Mouse (Mus musculus): ENCODE data around the gene Dlx5. TPM values are rescaled to one million over a fixed set of nuclear protein-coding genes. Genes with fewer than 3 reads are reported as not detected.

The Dlx5 gene
- polyA plus RNA-seq, 1 experiment from 2014 or later = 55.7 TPM

GRCm38 (mm10) chr6:6863160-6863870, 18.6 kb downstream of the Dlx5 start, which contains the start of gene Dlx6:
Dlx6 (plus strand) TSS chr6:6863334.
- Histone ChIP-seq H3K9me3 (replicated peaks; ENCODE audit: control insufficient read depth, low read length) (no peaks in the 10 kb centered on the region), H3K9ac (ENCODE audit: low read length) (peak within 1 kb of the TSS; percentile 86), H3K36me3 (ENCODE audit: control insufficient read depth, insufficient read depth, low read length) (no peaks in the 10 kb centered on the region), H3K4me1 (ENCODE audit: control insufficient read depth, insufficient read depth, low read length) (no peaks in the 10 kb centered on the region; the same call in 1 of the 2 replicates), H3K27ac (ENCODE audit: low read depth, low read length) (peak within 1 kb of the TSS; percentile 98), H3K27me3 (replicated peaks; ENCODE audit: control insufficient read depth, insufficient read depth, low read length) (peaks cover 45% of the 10 kb centered on the region), H3K4me2 (ENCODE audit: low read length) (peak within 1 kb of the TSS; percentile 65), H3K4me3 (ENCODE audit: low read depth, low read length) (peak within 1 kb of the TSS; percentile 50)
- under 1% methylated on average over 37 of the region's 52 CpGs for WGBS
- DNase-seq (ENCODE audit: low spot score) = no peak
- peak; percentile 44 for ATAC-seq

GRCm38 (mm10) chr6:6862611-6863010, 19.3 kb downstream of the Dlx5 start:
- Histone ChIP-seq H3K4me1 (ENCODE audit: control insufficient read depth, insufficient read depth, low read length) (no peaks in the 10 kb centered on the region; the same call in 1 of the 2 replicates), H3K9ac (ENCODE audit: low read length) (peak overlapping the region; percentile 86), H3K27ac (ENCODE audit: low read depth, low read length) (peak overlapping the region; percentile 98), H3K36me3 (ENCODE audit: control insufficient read depth, insufficient read depth, low read length) (no peaks in the 10 kb centered on the region), H3K4me3 (ENCODE audit: low read depth, low read length) (peak overlapping the region; percentile 50), H3K27me3 (replicated peaks; ENCODE audit: control insufficient read depth, insufficient read depth, low read length) (peaks cover 48% of the 10 kb centered on the region), H3K9me3 (replicated peaks; ENCODE audit: control insufficient read depth, low read length) (no peaks in the 10 kb centered on the region), H3K4me2 (ENCODE audit: low read length) (peak overlapping the region; percentile 65)
- ATAC-seq (peak; percentile 73), DNase-seq (ENCODE audit: low spot score) (peak; percentile 93)
- under 1% methylated on average over 23 of the region's 23 CpGs for WGBS

GRCm38 (mm10) chr6:6861798-6862428, 20.0 kb downstream of the Dlx5 start:
- 2% methylated on average over 11 of the region's 11 CpGs for WGBS
- H3K27ac ChIP-seq (ENCODE audit: low read depth, low read length) = peak overlapping the region; percentile 98
- peak overlapping the region; percentile 86 for H3K9ac ChIP-seq (ENCODE audit: low read length)
- no peaks in the 10 kb centered on the region for H3K36me3 ChIP-seq (ENCODE audit: control insufficient read depth, insufficient read depth, low read length)
- peak overlapping the region; percentile 50 for H3K4me3 ChIP-seq (ENCODE audit: low read depth, low read length)
- no peaks in the 10 kb centered on the region; the same call in 1 of the 2 replicates for H3K4me1 ChIP-seq (ENCODE audit: control insufficient read depth, insufficient read depth, low read length)
- no peaks in the 10 kb centered on the region for H3K9me3 ChIP-seq (replicated peaks; ENCODE audit: control insufficient read depth, low read length)
- peak overlapping the region; percentile 65 for H3K4me2 ChIP-seq (ENCODE audit: low read length)
- DNase-seq (ENCODE audit: low spot score) (peak; percentile 79), ATAC-seq (peak; percentile 33)
- H3K27me3 ChIP-seq (replicated peaks; ENCODE audit: control insufficient read depth, insufficient read depth, low read length) = peaks cover 50% of the 10 kb centered on the region

GRCm38 (mm10) chr6:6861086-6861797, 20.6 kb downstream of the Dlx5 start:
- Histone ChIP-seq H3K27me3 (replicated peaks; ENCODE audit: control insufficient read depth, insufficient read depth, low read length) (peaks cover 47% of the 10 kb centered on the region), H3K4me3 (ENCODE audit: low read depth, low read length) (peak overlapping the region; percentile 38), H3K9ac (ENCODE audit: low read length) (peak overlapping the region; percentile 74), H3K4me1 (ENCODE audit: control insufficient read depth, insufficient read depth, low read length) (no peaks in the 10 kb centered on the region; the same call in 1 of the 2 replicates), H3K27ac (ENCODE audit: low read depth, low read length) (peak overlapping the region; percentile 97), H3K4me2 (ENCODE audit: low read length) (peak overlapping the region; percentile 65), H3K9me3 (replicated peaks; ENCODE audit: control insufficient read depth, low read length) (no peaks in the 10 kb centered on the region), H3K36me3 (ENCODE audit: control insufficient read depth, insufficient read depth, low read length) (no peaks in the 10 kb centered on the region)
- DNase-seq (ENCODE audit: low spot score) (no peak), ATAC-seq (peak; percentile 27; the same call in 1 of the 2 replicates)
- WGBS = 1% methylated on average over 21 of the region's 21 CpGs

- WGBS = under 1% methylated on average over 33 of the region's 33 CpGs
- peak overlapping the region; percentile 38 for H3K4me3 ChIP-seq (ENCODE audit: low read depth, low read length)
- peak overlapping the region; percentile 65 for H3K4me2 ChIP-seq (ENCODE audit: low read length)
- H3K27me3 ChIP-seq (replicated peaks; ENCODE audit: control insufficient read depth, insufficient read depth, low read length) = peaks cover 48% of the 10 kb centered on the region
- peak overlapping the region; percentile 74 for H3K9ac ChIP-seq (ENCODE audit: low read length)
- DNase-seq (ENCODE audit: low spot score) = no peak
- H3K4me1 ChIP-seq (ENCODE audit: control insufficient read depth, insufficient read depth, low read length) = no peaks in the 10 kb centered on the region; the same call in 1 of the 2 replicates
- peak overlapping the region; percentile 97 for H3K27ac ChIP-seq (ENCODE audit: low read depth, low read length)
- no peak for ATAC-seq
- H3K36me3 ChIP-seq (ENCODE audit: control insufficient read depth, insufficient read depth, low read length) = no peaks in the 10 kb centered on the region
- no peaks in the 10 kb centered on the region for H3K9me3 ChIP-seq (replicated peaks; ENCODE audit: control insufficient read depth, low read length)
Observed at GRCm38 (mm10) chr6:6860411-6861085, 21.3 kb downstream of the Dlx5 start.

- peaks cover 49% of the 10 kb centered on the region for H3K27me3 ChIP-seq (replicated peaks; ENCODE audit: control insufficient read depth, insufficient read depth, low read length)
- WGBS = under 1% methylated on average over 21 of the region's 21 CpGs
- DNase-seq (ENCODE audit: low spot score) = no peak
- peak overlapping the region; percentile 74 for H3K9ac ChIP-seq (ENCODE audit: low read length)
- peak overlapping the region; percentile 97 for H3K27ac ChIP-seq (ENCODE audit: low read depth, low read length)
- H3K4me3 ChIP-seq (ENCODE audit: low read depth, low read length) = peak overlapping the region; percentile 38
- H3K4me1 ChIP-seq (ENCODE audit: control insufficient read depth, insufficient read depth, low read length) = no peaks in the 10 kb centered on the region; the same call in 1 of the 2 replicates
- H3K4me2 ChIP-seq (ENCODE audit: low read length) = peak overlapping the region; percentile 65
- no peak for ATAC-seq
- no peaks in the 10 kb centered on the region for H3K9me3 ChIP-seq (replicated peaks; ENCODE audit: control insufficient read depth, low read length)
- H3K36me3 ChIP-seq (ENCODE audit: control insufficient read depth, insufficient read depth, low read length) = no peaks in the 10 kb centered on the region
Observed at GRCm38 (mm10) chr6:6859950-6860410, 21.9 kb downstream of the Dlx5 start.

- no peak for ATAC-seq
- Histone ChIP-seq H3K4me3 (ENCODE audit: low read depth, low read length) (peak overlapping the region; percentile 38), H3K9ac (ENCODE audit: low read length) (peak overlapping the region; percentile 74), H3K36me3 (ENCODE audit: control insufficient read depth, insufficient read depth, low read length) (no peaks in the 10 kb centered on the region), H3K4me2 (ENCODE audit: low read length) (peak overlapping the region; percentile 65), H3K9me3 (replicated peaks; ENCODE audit: control insufficient read depth, low read length) (no peaks in the 10 kb centered on the region), H3K4me1 (ENCODE audit: control insufficient read depth, insufficient read depth, low read length) (no peaks in the 10 kb centered on the region; the same call in 1 of the 2 replicates), H3K27me3 (replicated peaks; ENCODE audit: control insufficient read depth, insufficient read depth, low read length) (peaks cover 55% of the 10 kb centered on the region), H3K27ac (ENCODE audit: low read depth, low read length) (peak overlapping the region; percentile 97)
- no peak for DNase-seq (ENCODE audit: low spot score)
- 2% methylated on average over 19 of the region's 19 CpGs for WGBS
Observed at GRCm38 (mm10) chr6:6859111-6859949, 22.6 kb downstream of the Dlx5 start.
